Mouse (Mus musculus): ENCODE measurements around the gene Tab1.

DNA sequence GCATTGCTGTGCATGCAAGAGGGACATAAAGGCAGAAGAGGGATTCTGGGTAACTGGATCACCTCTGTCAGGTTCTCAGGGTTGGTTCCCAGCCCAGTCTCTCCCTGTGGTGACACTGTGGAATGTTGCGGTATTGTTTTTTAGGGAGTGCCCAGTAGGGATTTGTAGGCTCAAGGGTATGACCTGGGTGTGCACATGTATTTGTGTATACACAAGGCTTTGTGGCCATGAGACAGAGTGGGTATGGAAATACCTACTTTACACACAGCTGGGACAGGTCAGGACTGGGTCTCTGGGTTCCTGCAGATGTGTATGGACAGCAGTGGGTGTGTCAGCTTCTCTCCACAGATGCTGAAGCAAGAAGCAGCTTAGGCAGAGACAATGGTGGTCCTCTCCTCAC is 36.6 kb downstream of the Tab1 start:
- TF ChIP-seq POLR2A (IDR thresholded peaks at IDR 0.05; ENCODE audit: borderline replicate concordance, insufficient read depth, low read length) (no peak), CTCF (IDR thresholded peaks at IDR 0.05; ENCODE audit: borderline replicate concordance, insufficient read depth, low read depth, low read length) (no peak)

All from cerebellum, adult 2 months (tissue).